Mouse (Mus musculus): ENCODE measurements around the gene Cacna1b. TPM values are rescaled to one million over a fixed set of nuclear protein-coding genes. Genes with fewer than 3 reads are reported as not detected.

Cacna1b gene
- polyA plus RNA-seq, 2 experiments, result 0.03 TPM; not detected in 1

- H3K9me3 ChIP-seq (ENCODE audit: control insufficient read depth, low read length), result no peaks in the 10 kb centered on the region
- DNase-seq (ENCODE audit: low read depth in 3 of 3, low spot score in 3 of 3) (no peak), ATAC-seq (ENCODE audit: insufficient read depth) (no peak)
- no peak overlapping the region for H3K4me2 ChIP-seq (ENCODE audit: low read depth)
- H3K4me1 ChIP-seq (replicated peaks; ENCODE audit: control insufficient read depth in 2 of 2, insufficient read depth in 2 of 2, low read length in 1 of 2), result no peaks in the 10 kb centered on the region
- H3K36me3 ChIP-seq (replicated peaks; ENCODE audit: control insufficient read depth, insufficient read depth, low read depth), result peaks cover 30% of the 10 kb centered on the region
- H3K27ac ChIP-seq, result no peak overlapping the region
- H3K27me3 ChIP-seq (ENCODE audit: control insufficient read depth, insufficient read depth, low read length), result no peaks in the 10 kb centered on the region
- H3K9ac ChIP-seq (replicated peaks), result no peak overlapping the region
- 69% methylated on average over 4 of the region's 4 CpGs for WGBS (ENCODE audit: insufficient replicate concordance)
- H3K4me3 ChIP-seq (ENCODE audit: insufficient read depth in 1 of 2, low read depth in 2 of 2, low read length in 2 of 2), result no peak overlapping the region
- TF ChIP-seq EP300 (IDR thresholded peaks at IDR 0.05; ENCODE audit: low read depth) (no peak), CTCF (IDR thresholded peaks at IDR 0.05; ENCODE audit: low read depth) (no peak)
These were observed 42.7 kb upstream of the Cacna1b start for GRCm38 (mm10) chr2:24805621-24806020.

GRCm38 (mm10) chr2:24796833-24797457 lies 34.0 kb upstream of the Cacna1b start:
- peaks cover 0 to 6% of the 10 kb centered on the region in 2 experiments; a peak in 1 of 4 replicates for H3K4me1 ChIP-seq (replicated peaks; ENCODE audit: control insufficient read depth in 2 of 2, insufficient read depth in 2 of 2, low read length in 1 of 2)
- H3K36me3 ChIP-seq (replicated peaks; ENCODE audit: control insufficient read depth, insufficient read depth, low read depth), result peaks cover 7% of the 10 kb centered on the region
- ATAC-seq (ENCODE audit: insufficient read depth), result peak; percentile 52; the same call in 1 of the 2 replicates
- no peak overlapping the region for H3K27ac ChIP-seq
- no peak overlapping the region for H3K9ac ChIP-seq (replicated peaks)
- no peak for DNase-seq (ENCODE audit: low read depth in 3 of 3, low spot score in 3 of 3)
- no peak overlapping the region for H3K4me3 ChIP-seq (ENCODE audit: insufficient read depth in 1 of 2, low read depth in 2 of 2, low read length in 2 of 2)
- 50% methylated on average over 5 of the region's 5 CpGs for WGBS (ENCODE audit: insufficient replicate concordance)
- TF ChIP-seq CTCF (IDR thresholded peaks at IDR 0.05; ENCODE audit: low read depth) (no peak), EP300 (IDR thresholded peaks at IDR 0.05; ENCODE audit: low read depth) (peak; percentile 36; the same call in 1 of the 2 replicates)
- no peaks in the 10 kb centered on the region for H3K9me3 ChIP-seq (ENCODE audit: control insufficient read depth, low read length)
- no peaks in the 10 kb centered on the region for H3K27me3 ChIP-seq (ENCODE audit: control insufficient read depth, insufficient read depth, low read length)
- H3K4me2 ChIP-seq (ENCODE audit: low read depth), result no peak overlapping the region

- H3K4me1 ChIP-seq (replicated peaks; ENCODE audit: control insufficient read depth in 2 of 2, insufficient read depth in 2 of 2, low read length in 1 of 2), result no peaks in the 10 kb centered on the region
- H3K27me3 ChIP-seq (ENCODE audit: control insufficient read depth, insufficient read depth, low read length), result no peaks in the 10 kb centered on the region
- H3K9me3 ChIP-seq (ENCODE audit: control insufficient read depth, low read length), result no peaks in the 10 kb centered on the region
- TF ChIP-seq EP300 (IDR thresholded peaks at IDR 0.05; ENCODE audit: low read depth), result no peak
- TF ChIP-seq CTCF (IDR thresholded peaks at IDR 0.05; ENCODE audit: low read depth), result no peak
- no peak overlapping the region for H3K9ac ChIP-seq (replicated peaks)
- no peak overlapping the region for H3K27ac ChIP-seq
- H3K36me3 ChIP-seq (replicated peaks; ENCODE audit: control insufficient read depth, insufficient read depth, low read depth), result peaks cover 5% of the 10 kb centered on the region
- no peak for DNase-seq (ENCODE audit: low read depth in 3 of 3, low spot score in 3 of 3)
- no peak overlapping the region for H3K4me3 ChIP-seq (ENCODE audit: insufficient read depth in 1 of 2, low read depth in 2 of 2, low read length in 2 of 2)
- 76% methylated on average over 4 of the region's 4 CpGs for WGBS (ENCODE audit: insufficient replicate concordance)
- H3K4me2 ChIP-seq (ENCODE audit: low read depth), result no peak overlapping the region
- ATAC-seq (ENCODE audit: insufficient read depth), result no peak
These were observed 24.3 kb upstream of the Cacna1b start for GRCm38 (mm10) chr2:24787250-24787649.

GRCm38 (mm10) chr2:24781253-24781652 lies 18.3 kb upstream of the Cacna1b start:
- DNase-seq (ENCODE audit: low read depth in 3 of 3, low spot score in 3 of 3) (no peak), ATAC-seq (ENCODE audit: insufficient read depth) (no peak)
- Histone ChIP-seq H3K27me3 (ENCODE audit: control insufficient read depth, insufficient read depth, low read length) (no peaks in the 10 kb centered on the region), H3K4me1 (replicated peaks; ENCODE audit: control insufficient read depth in 2 of 2, insufficient read depth in 2 of 2, low read length in 1 of 2) (no peaks in the 10 kb centered on the region), H3K27ac (no peak overlapping the region), H3K4me2 (ENCODE audit: low read depth) (no peak overlapping the region), H3K9ac (replicated peaks) (no peak overlapping the region), H3K9me3 (ENCODE audit: control insufficient read depth, low read length) (no peaks in the 10 kb centered on the region), H3K36me3 (replicated peaks; ENCODE audit: control insufficient read depth, insufficient read depth, low read depth) (no peaks in the 10 kb centered on the region), H3K4me3 (ENCODE audit: insufficient read depth in 1 of 2, low read depth in 2 of 2, low read length in 2 of 2) (no peak overlapping the region)
- TF ChIP-seq CTCF (IDR thresholded peaks at IDR 0.05; ENCODE audit: low read depth) (peak; percentile 36; the same call in 1 of the 2 replicates), EP300 (IDR thresholded peaks at IDR 0.05; ENCODE audit: low read depth) (no peak)
- 32% methylated on average over 4 of the region's 4 CpGs for WGBS (ENCODE audit: insufficient replicate concordance)

GRCm38 (mm10) chr2:24776831-24777230 lies 13.9 kb upstream of the Cacna1b start:
- ATAC-seq (ENCODE audit: insufficient read depth), result no peak
- Histone ChIP-seq H3K27me3 (ENCODE audit: control insufficient read depth, insufficient read depth, low read length) (no peaks in the 10 kb centered on the region), H3K4me2 (ENCODE audit: low read depth) (no peak overlapping the region), H3K9ac (replicated peaks) (no peak overlapping the region), H3K4me1 (replicated peaks; ENCODE audit: control insufficient read depth in 2 of 2, insufficient read depth in 2 of 2, low read length in 1 of 2) (no peaks in the 10 kb centered on the region), H3K27ac (no peak overlapping the region), H3K9me3 (ENCODE audit: control insufficient read depth, low read length) (no peaks in the 10 kb centered on the region), H3K4me3 (ENCODE audit: insufficient read depth in 1 of 2, low read depth in 2 of 2, low read length in 2 of 2) (no peak overlapping the region), H3K36me3 (replicated peaks; ENCODE audit: control insufficient read depth, insufficient read depth, low read depth) (no peaks in the 10 kb centered on the region)
- WGBS (ENCODE audit: insufficient replicate concordance), result 26% methylated on average over 3 of the region's 5 CpGs
- DNase-seq (ENCODE audit: low read depth in 3 of 3, low spot score in 3 of 3), result no peak
- TF ChIP-seq EP300 (IDR thresholded peaks at IDR 0.05; ENCODE audit: low read depth) (no peak), CTCF (IDR thresholded peaks at IDR 0.05; ENCODE audit: low read depth) (no peak)
